Mouse (Mus musculus) lung, postnatal 4 days (tissue): ENCODE results near the gene Cpne9.

Experiments
- DNase-seq, 2 experiments: peaks; one replicate each; pipeline ENCODE4 v3.0.0; 2021

Cpne9 gene

GRCm38 (mm10) chr6:113343177-113344092 lies 61.3 kb downstream of the Cpne9 start, which contains the start of gene Camk1:
TSS of gene Camk1 (minus strand) at chr6:113343984.
- DNase-seq, result peak; percentile 87 to 88

GRCm38 (mm10) chr6:113344321-113344720 lies 62.2 kb downstream of the Cpne9 start:
- DNase-seq, result peak; percentile 85 to 92

GRCm38 (mm10) chr6:113346897-113347296 lies 64.8 kb downstream of the Cpne9 start:
- DNase-seq, result no peak

- no peak for DNase-seq
These were observed 68.4 kb downstream of the Cpne9 start for GRCm38 (mm10) chr6:113350538-113350937.

- DNase-seq, result no peak
These were observed 69.1 kb downstream of the Cpne9 start for GRCm38 (mm10) chr6:113351161-113351560.

GRCm38 (mm10) chr6:113351653-113352052 lies 69.5 kb downstream of the Cpne9 start:
- peak in 1 of 2 experiments; percentile 23 for DNase-seq

- DNase-seq, result no peak
These were observed 70.7 kb downstream of the Cpne9 start for GRCm38 (mm10) chr6:113352820-113353219.

GRCm38 (mm10) chr6:113353696-113354095 lies 71.6 kb downstream of the Cpne9 start:
- no peak for DNase-seq
